Mouse (Mus musculus) stomach, embryonic 14.5 days (tissue): ENCODE measurements at regions not wholly inside any gene's neighbourhood (a gene's known extent, or its start where the extent isn't known, plus 50 kb on each side); places are given as distances from the start of the nearest gene placed in this dataset.

Experiments
- ATAC-seq: fragments of 200-750 bp; cut with Nextera tagmentation; 2 replicates; pipeline ENCODE4 v1.8.0; 2017; ENCODE audit warnings: low read depth, moderate TSS enrichment; ENCODE audit not compliant: insufficient number of reproducible peaks, insufficient read depth, low FRiP score
- H3K27ac ChIP-seq: fragments of 300-500 bp; sonication (generic); 2 replicates; pipeline ENCODE4 v1.5.1; 2014; ENCODE audit warnings: mild to moderate bottlenecking, low read length, moderate library complexity, mixed read lengths
- H3K27me3 ChIP-seq: fragments of 300-500 bp; sonication (generic); 2 replicates; pipeline ENCODE4 v1.6.1; 2014; ENCODE audit warnings: low read length, control low read depth, mixed read lengths; ENCODE audit not compliant: control insufficient read depth, insufficient read depth
- H3K36me3 ChIP-seq: fragments of 300-500 bp; sonication (generic); 2 replicates; pipeline ENCODE4 v1.6.1; 2014; ENCODE audit warnings: mild to moderate bottlenecking, control low read depth, low read length, moderate library complexity, mixed read lengths; ENCODE audit not compliant: control insufficient read depth, insufficient read depth
- H3K4me1 ChIP-seq: fragments of 300-500 bp; sonication (generic); 2 replicates; pipeline ENCODE4 v1.6.1; 2014; ENCODE audit warnings: low read length, control low read depth, mixed read lengths; ENCODE audit not compliant: control insufficient read depth, insufficient read depth
- H3K4me2 ChIP-seq: fragments of 300-500 bp; sonication (generic); replicated peaks from 2 replicates; pipeline ENCODE4 v1.6.1; 2014; ENCODE audit warnings: low read depth, low read length, control low read depth
- H3K4me3 ChIP-seq: fragments of 300-500 bp; sonication (generic); 2 replicates; pipeline ENCODE4 v1.5.1; 2014; ENCODE audit warnings: low read depth, low read length, control low read depth
- H3K9ac ChIP-seq: fragments of 300-500 bp; sonication (generic); replicated peaks from 2 replicates; pipeline ENCODE4 v1.6.1; 2014; ENCODE audit warnings: low read depth, mild to moderate bottlenecking, control low read depth, low read length, moderate library complexity, mixed read lengths
- H3K9me3 ChIP-seq: fragments of 300-500 bp; sonication (generic); 2 replicates; pipeline ENCODE4 v1.6.1; 2016; ENCODE audit warnings: low read depth, low read length, control low read depth; ENCODE audit not compliant: control insufficient read depth
- WGBS: fragments of 180-500 bp; shearing (Covaris S2); extraction: QIAGEN DNeasy Blood & Tissue Kit; methylation state at CpG from one replicate; pipeline ENCODE4 v1.1.7; 2014; 5-methylcytosine and 5-hydroxymethylcytosine counted together

DNA sequence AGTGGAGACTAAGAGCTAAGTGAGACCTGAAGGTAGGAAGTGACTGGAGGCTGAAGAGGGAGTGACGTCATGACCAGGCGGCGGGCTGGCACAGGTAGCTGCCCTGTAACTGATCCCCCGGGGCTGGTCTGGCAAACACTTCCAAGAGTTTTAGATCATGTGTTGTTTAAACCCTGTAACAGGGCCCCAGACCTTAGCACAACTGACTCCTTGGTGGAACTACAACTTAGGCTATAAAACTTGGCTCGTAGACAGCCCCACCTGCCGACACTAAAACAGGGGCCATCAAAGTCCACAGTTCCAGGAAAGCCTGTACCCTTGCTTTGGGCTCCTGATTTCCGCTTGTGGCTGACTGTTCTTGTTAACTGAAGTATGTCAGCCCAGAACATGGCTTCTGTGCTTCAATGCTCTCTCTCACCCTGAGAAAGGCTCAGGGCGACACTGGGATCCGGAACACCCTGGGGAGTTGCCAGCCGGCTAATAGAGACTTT is 92.6 kb upstream of the Ubl3 start:
- no peaks in the 10 kb centered on the region for H3K27me3 ChIP-seq
- no peaks in the 10 kb centered on the region for H3K36me3 ChIP-seq
- no peak overlapping the region for H3K9ac ChIP-seq
- no peaks in the 10 kb centered on the region for H3K4me1 ChIP-seq
- no peak overlapping the region for H3K27ac ChIP-seq
- no peak for ATAC-seq
- H3K4me3 ChIP-seq, result no peak overlapping the region
- no peaks in the 10 kb centered on the region for H3K9me3 ChIP-seq
- WGBS, result 75% methylated on average over 10 of the region's 10 CpGs
- H3K4me2 ChIP-seq, result no peak overlapping the region

- no peak overlapping the region for H3K4me3 ChIP-seq
- no peak overlapping the region for H3K4me2 ChIP-seq
- H3K4me1 ChIP-seq, result no peaks in the 10 kb centered on the region
- no peaks in the 10 kb centered on the region for H3K9me3 ChIP-seq
- no peaks in the 10 kb centered on the region for H3K36me3 ChIP-seq
- no peak for ATAC-seq
- no peaks in the 10 kb centered on the region for H3K27me3 ChIP-seq
- no peak overlapping the region for H3K9ac ChIP-seq
- no peak overlapping the region for H3K27ac ChIP-seq
- WGBS, result 94% methylated on average over 7 of the region's 7 CpGs
Measured at GRCm38 (mm10) chr5:148644345-148644744, 91.8 kb upstream of the Ubl3 start.

DNA sequence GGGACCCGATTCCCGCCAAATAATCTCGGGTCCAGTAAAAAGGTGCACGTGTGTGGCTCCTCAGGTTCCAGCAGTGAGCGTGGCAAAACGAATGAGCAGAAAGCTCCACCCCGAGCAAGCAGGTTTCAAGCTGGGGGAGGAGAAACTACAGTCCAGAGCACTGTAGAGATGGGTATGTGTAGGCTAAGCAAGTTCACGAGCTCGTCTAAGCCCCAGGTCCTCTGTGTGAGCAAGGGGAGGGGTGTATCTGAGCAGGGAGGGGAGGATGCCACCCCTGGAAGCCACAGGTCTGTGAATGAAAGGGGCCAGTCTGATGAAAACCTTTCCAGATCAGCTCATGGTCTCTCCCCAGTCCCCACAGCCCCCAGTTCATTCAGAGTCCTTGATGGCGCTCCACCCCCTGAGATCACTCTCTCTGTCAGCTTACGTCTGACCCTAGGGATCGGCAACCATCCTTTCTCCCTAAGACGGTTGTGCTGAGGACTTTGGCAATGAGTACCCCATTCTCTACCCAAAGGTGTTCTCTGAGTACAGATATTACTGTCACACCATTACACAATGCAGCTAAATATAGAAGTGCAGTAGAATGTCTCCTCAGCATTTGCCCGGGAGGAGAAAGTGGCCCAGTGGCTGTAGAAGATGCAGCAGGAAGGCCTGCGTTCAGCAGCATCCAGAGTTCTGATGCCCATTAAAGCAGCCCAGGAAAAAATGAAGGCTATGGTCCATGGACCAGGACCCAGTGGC is 89.2 kb upstream of the Ubl3 start:
- Histone ChIP-seq H3K9me3 (no peaks in the 10 kb centered on the region), H3K27me3 (no peaks in the 10 kb centered on the region), H3K4me3 (no peak overlapping the region), H3K27ac (no peak overlapping the region), H3K9ac (no peak overlapping the region), H3K4me2 (no peak overlapping the region), H3K36me3 (no peaks in the 10 kb centered on the region), H3K4me1 (no peaks in the 10 kb centered on the region)
- WGBS, result 50% methylated on average over 15 of the region's 15 CpGs
- ATAC-seq, result peak; percentile 46; the same call in 1 of the 2 replicates

DNA sequence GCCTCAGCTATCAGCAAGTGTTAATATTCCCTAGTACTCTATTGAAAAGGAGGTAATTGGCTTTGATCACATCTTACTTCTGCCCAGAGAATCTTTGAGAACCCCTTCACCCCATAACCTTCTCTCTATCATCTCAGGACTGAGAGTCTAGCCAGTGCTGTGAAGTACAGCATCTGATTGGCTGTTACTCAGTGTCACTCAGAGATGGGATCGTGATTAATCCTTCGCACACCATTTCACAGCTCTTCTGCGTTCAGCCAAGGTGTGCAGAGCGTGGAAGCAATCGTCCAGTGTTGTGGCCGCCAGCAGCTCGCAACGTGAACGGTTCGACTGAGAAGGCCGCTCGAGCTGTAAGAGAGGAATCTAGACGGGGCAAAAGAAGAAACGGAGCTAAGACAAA is 87.9 kb upstream of the Ubl3 start:
- Histone ChIP-seq H3K27ac (no peak overlapping the region), H3K9me3 (no peaks in the 10 kb centered on the region), H3K4me3 (no peak overlapping the region), H3K4me2 (0 out of 2 replicates have a peak overlapping the region, but pooled peaks have one; percentile 10), H3K36me3 (no peaks in the 10 kb centered on the region), H3K27me3 (no peaks in the 10 kb centered on the region), H3K9ac (no peak overlapping the region), H3K4me1 (no peaks in the 10 kb centered on the region)
- no peak for ATAC-seq
- 50% methylated on average over 13 of the region's 14 CpGs for WGBS

- WGBS, result 49% methylated on average over 11 of the region's 11 CpGs
Measured at GRCm38 (mm10) chr5:148634919-148635356, 82.3 kb upstream of the Ubl3 start.

GRCm38 (mm10) chr5:148633999-148634398 is 81.4 kb upstream of the Ubl3 start:
- Histone ChIP-seq H3K9me3 (no peaks in the 10 kb centered on the region), H3K27ac (peak overlapping the region; percentile 48; the same call in 1 of the 2 replicates), H3K27me3 (no peaks in the 10 kb centered on the region), H3K4me2 (no peak overlapping the region), H3K36me3 (no peaks in the 10 kb centered on the region), H3K4me3 (no peak overlapping the region), H3K9ac (no peak overlapping the region), H3K4me1 (peaks cover 13% of the 10 kb centered on the region; the same call in 1 of the 2 replicates)
- WGBS, result 63% methylated on average over 5 of the region's 5 CpGs
- no peak for ATAC-seq

More at GRCm38 (mm10) chr5:148634919-148635356, 82.3 kb upstream of the Ubl3 start:
- Histone ChIP-seq H3K27me3 (no peaks in the 10 kb centered on the region), H3K27ac (peak overlapping the region; percentile 48; the same call in 1 of the 2 replicates), H3K9me3 (no peaks in the 10 kb centered on the region), H3K9ac (no peak overlapping the region), H3K4me3 (no peak overlapping the region), H3K4me2 (no peak overlapping the region), H3K4me1 (peaks cover 13% of the 10 kb centered on the region; the same call in 1 of the 2 replicates), H3K36me3 (no peaks in the 10 kb centered on the region)
- peak; percentile 54 for ATAC-seq

- Histone ChIP-seq H3K4me1 (peaks cover 13% of the 10 kb centered on the region; the same call in 1 of the 2 replicates), H3K9me3 (no peaks in the 10 kb centered on the region), H3K9ac (no peak overlapping the region), H3K4me2 (no peak overlapping the region), H3K36me3 (no peaks in the 10 kb centered on the region), H3K4me3 (no peak overlapping the region), H3K27ac (no peak overlapping the region), H3K27me3 (no peaks in the 10 kb centered on the region)
- WGBS, result 76% methylated on average over 6 of the region's 6 CpGs
- ATAC-seq, result no peak
Measured at GRCm38 (mm10) chr5:148633331-148633730, 80.7 kb upstream of the Ubl3 start.

DNA sequence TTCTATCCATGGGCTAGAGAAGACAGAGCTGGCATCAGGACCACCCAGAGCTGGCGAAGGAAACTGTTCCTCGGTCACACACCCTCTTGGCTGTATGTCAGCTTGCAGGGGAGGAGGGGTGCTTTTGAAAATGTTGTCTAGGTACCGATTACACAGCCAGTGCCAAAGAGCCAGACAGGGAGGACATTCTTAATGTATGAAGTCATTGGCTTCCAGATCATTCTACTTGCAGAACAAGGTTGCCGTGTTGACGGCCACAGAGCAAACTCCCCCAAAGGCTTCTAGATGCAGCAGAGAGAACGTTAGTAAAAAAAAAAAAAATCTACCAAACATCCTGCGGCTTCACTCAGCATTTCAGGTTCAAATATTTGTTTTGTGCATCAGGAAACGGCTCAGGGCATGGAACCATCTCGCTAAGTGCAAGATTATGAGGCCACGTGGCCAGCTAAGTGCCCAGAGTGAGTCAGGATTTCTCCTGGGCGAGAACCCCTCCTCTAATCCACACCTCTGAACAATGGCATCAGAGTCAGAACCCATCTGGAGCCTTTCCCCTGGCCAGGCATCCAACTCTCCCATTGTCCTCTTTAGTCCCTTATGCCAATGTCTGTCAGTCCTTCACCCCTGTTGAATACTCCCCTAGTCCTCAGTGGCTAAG is 80.1 kb upstream of the Ubl3 start:
- Histone ChIP-seq H3K4me3 (no peak overlapping the region), H3K4me1 (peaks cover 13% of the 10 kb centered on the region; the same call in 1 of the 2 replicates), H3K4me2 (no peak overlapping the region), H3K36me3 (no peaks in the 10 kb centered on the region), H3K27me3 (no peaks in the 10 kb centered on the region), H3K27ac (no peak overlapping the region), H3K9ac (no peak overlapping the region), H3K9me3 (no peaks in the 10 kb centered on the region)
- 45% methylated on average over 11 of the region's 11 CpGs for WGBS
- 0 out of 2 replicates have a peak, but pooled peaks have one; percentile 4 for ATAC-seq
